Mouse (Mus musculus) left cerebral cortex, postnatal 14 days (tissue): ENCODE measurements at regions not wholly inside any gene's neighbourhood (a gene's known extent, or its start where the extent isn't known, plus 50 kb on each side); places are given as distances from the start of the nearest gene placed in this dataset.

ENCODE experiments used
- DNase-seq, 2 experiments: peaks; one replicate each; pipeline ENCODE4 v3.0.0; 2021 to 2022; ENCODE audit warnings: low spot score in 2 of 2, mixed read lengths in 1 of 2
- intact Hi-C: fragments of 180-260 bp; cut with DNase I; formaldehyde crosslinking; loops from one replicate; pipeline ENCODE4 v1.15.1; 2025

GRCm38 (mm10) chr3:34759942-34760640 lies 109.9 kb downstream of the Sox2 start:
- intact Hi-C loops, result no loop called here
- no peak for DNase-seq

- DNase-seq, result no peak
- intact Hi-C loops, result no loop called here
These were observed 111.1 kb downstream of the Sox2 start for GRCm38 (mm10) chr3:34761162-34761769.

- DNase-seq, result no peak
- intact Hi-C loops, result no loop called here
These were observed 111.6 kb downstream of the Sox2 start for GRCm38 (mm10) chr3:34761783-34762182.

GRCm38 (mm10) chr3:34764559-34764958 lies 114.4 kb downstream of the Sox2 start:
- intact Hi-C loops, result no loop called here
- no peak for DNase-seq

GRCm38 (mm10) chr3:34765151-34765550 lies 114.9 kb downstream of the Sox2 start:
- DNase-seq, result no peak
- intact Hi-C loops, result no loop called here

- DNase-seq, result no peak
- intact Hi-C loops, result no loop called here
These were observed 119.6 kb downstream of the Sox2 start for GRCm38 (mm10) chr3:34769818-34770217.

GRCm38 (mm10) chr3:34770271-34770670 lies 120.1 kb downstream of the Sox2 start:
- intact Hi-C loops, result no loop called here
- DNase-seq, result no peak

- intact Hi-C loops, result no loop called here
- DNase-seq, result no peak
These were observed 121.8 kb downstream of the Sox2 start for GRCm38 (mm10) chr3:34772035-34772434.

GRCm38 (mm10) chr3:34773678-34774425 lies 123.6 kb downstream of the Sox2 start:
- intact Hi-C loops, result no loop called here
- DNase-seq, result peak in 1 of 2 experiments; percentile 11

GRCm38 (mm10) chr3:34781770-34782169 lies 131.6 kb downstream of the Sox2 start:
- intact Hi-C loops, result no loop called here

GRCm38 (mm10) chr3:34783398-34783797 lies 133.2 kb downstream of the Sox2 start:
- intact Hi-C loops, result no loop called here

More at GRCm38 (mm10) chr3:34781770-34782169, 131.6 kb downstream of the Sox2 start:
- no peak for DNase-seq

GRCm38 (mm10) chr3:34787211-34787610 lies 137.0 kb downstream of the Sox2 start:
- intact Hi-C loops, result no loop called here

More at GRCm38 (mm10) chr3:34783398-34783797, 133.2 kb downstream of the Sox2 start:
- DNase-seq, result no peak

GRCm38 (mm10) chr3:34795103-34795983 lies 145.1 kb downstream of the Sox2 start:
- DNase-seq, result peak in 1 of 2 experiments; percentile 30
- intact Hi-C loops, result no loop called here

More at GRCm38 (mm10) chr3:34787211-34787610, 137.0 kb downstream of the Sox2 start:
- no peak for DNase-seq

- no peak for DNase-seq
- intact Hi-C loops, result no loop called here
These were observed 145.7 kb downstream of the Sox2 start for GRCm38 (mm10) chr3:34795984-34796266.

- DNase-seq, result no peak
- intact Hi-C loops, result no loop called here
These were observed 158.6 kb downstream of the Sox2 start for GRCm38 (mm10) chr3:34808833-34809232.

GRCm38 (mm10) chr3:34811753-34812152 lies 161.5 kb downstream of the Sox2 start:
- DNase-seq, result no peak
- intact Hi-C loops, result no loop called here

GRCm38 (mm10) chr3:34813046-34813625 lies 162.9 kb downstream of the Sox2 start:
- no peak for DNase-seq
- intact Hi-C loops, result no loop called here

GRCm38 (mm10) chr3:34825036-34825435 lies 174.8 kb downstream of the Sox2 start:
- intact Hi-C loops, result no loop called here
- no peak for DNase-seq

- no peak for DNase-seq
- intact Hi-C loops, result no loop called here
These were observed 176.2 kb downstream of the Sox2 start for GRCm38 (mm10) chr3:34826396-34826795.
